Mouse (Mus musculus): ENCODE data around the gene Vmn1r137.
"Not testable (repeated sequence)": the region's sequence is repeated elsewhere in the genome, so short reads cannot be mapped to it uniquely, and the experiment has no call there.

Vmn1r137 gene

DNA sequence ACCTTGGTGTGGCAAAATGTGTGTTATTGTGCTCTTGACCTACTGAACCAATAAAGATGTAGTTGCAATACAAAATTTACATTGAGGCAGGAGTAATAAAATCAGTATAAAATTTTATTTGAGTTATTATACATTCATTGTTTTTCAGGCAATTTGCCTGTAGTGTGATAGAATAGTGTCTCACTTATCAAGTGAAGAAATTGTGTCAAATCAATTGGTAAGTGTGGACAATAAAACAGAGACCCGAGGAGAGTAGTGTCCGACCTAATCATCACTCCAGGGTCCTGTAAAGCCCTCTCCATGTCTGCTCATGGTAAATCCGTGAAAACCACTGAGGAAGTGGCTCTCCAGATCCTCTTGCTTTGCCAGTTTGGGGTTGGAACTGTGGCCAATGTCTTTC, at the start of gene Vmn1r137:
Vmn1r137 (plus strand) TSS at position 301 of the 400 bp plus-strand sequence.
- CTCF ChIA-PET = not testable (repeated sequence)

DNA sequence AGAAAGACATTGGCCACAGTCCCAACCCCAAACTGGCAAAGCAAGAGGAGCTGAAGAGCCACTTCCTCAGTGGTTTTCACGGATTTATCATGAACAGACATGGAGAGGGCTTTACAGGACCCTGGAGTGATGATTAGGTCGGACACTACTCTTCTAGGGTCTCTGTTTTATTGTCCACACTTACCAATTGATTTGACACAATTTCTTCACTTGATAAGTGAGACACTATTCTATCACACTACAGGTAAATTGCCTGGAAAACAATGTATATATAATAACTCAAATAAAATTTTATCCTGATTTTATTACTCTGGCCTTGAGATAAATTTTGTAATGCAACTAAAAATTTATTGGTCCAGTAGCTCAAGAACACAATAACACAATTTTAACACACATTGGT, 34.4 kb downstream of the Vmn1r137 start, which contains the start of gene Vmn1r138:
Vmn1r138 (minus strand) TSS at position 101 of the 400 bp plus-strand sequence.
- CTCF ChIA-PET = not testable (repeated sequence)
